Mouse (Mus musculus): Measurements from ENCODE around the gene Ptpra. TPM values are rescaled to one million over a fixed set of nuclear protein-coding genes. Genes with fewer than 3 reads are reported as not detected.

The Ptpra gene
- total RNA-seq, 2 experiments from 2014 or later = 15.5 to 20.6 TPM

DNA sequence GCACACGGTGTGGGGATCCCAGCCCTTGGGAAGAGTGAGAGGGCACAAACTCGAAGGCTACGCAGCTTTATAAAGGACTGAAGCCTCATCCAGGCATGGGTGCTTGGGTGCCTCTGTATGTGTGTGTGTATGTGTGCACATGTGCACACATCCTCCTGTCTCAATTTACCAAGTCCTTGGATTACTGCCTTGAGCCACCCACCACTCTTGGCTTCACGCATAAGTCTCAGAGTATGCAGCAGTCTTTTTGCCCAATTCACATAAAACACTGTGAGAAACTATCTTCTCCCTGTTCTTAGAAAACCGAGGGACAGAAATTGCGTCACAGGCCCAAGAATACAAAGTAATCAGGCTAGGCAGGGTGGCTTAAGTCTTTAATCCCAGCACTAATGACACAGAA is 135.9 kb downstream of the Ptpra start:
- no peak for DNase-seq
- intact Hi-C loops (cut with DNase I) = no loop called here

DNA sequence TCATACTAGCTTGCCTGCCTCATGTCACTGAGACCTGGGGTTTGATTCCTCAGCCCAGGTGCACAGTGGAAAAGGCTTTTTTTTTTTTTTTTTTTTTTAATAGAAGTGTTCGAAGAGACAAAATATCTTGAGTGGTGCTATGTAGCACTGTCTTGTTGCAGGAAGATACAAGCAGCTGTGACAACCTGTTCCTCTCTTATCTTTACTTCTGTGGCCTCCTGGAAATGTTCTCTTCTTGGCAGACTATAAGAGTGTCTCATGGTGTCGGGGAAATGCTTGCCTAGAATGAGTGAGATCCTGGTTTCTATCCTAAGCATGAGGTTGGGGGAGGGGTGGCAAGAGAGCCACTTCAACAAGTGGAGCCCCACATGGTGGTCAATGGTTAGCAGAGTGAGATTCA is 138.3 kb downstream of the Ptpra start:
- intact Hi-C loops (cut with DNase I) = no loop called here
- no peak for DNase-seq

DNA sequence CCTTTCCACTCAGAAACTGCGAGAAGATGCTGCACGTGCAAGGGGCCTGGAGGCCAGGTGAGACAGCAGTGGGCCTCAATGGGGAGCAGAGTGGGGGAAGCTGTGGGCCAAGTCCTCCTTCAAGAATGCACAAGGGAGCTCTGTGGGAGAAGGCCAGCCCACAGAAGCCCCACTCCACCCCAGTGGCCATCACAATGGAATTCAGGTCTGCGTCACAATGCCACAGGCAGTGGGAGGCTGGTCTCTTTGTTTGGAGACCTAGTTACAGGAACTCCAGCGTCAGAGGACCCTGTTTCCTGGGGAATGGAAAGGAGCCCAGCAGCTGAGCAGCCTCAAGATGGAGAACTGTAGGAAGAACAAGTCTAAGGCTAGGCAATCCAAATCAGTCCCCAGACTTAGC is 139.1 kb downstream of the Ptpra start:
- no peak for DNase-seq
- intact Hi-C loops (cut with DNase I) = no loop called here

DNA sequence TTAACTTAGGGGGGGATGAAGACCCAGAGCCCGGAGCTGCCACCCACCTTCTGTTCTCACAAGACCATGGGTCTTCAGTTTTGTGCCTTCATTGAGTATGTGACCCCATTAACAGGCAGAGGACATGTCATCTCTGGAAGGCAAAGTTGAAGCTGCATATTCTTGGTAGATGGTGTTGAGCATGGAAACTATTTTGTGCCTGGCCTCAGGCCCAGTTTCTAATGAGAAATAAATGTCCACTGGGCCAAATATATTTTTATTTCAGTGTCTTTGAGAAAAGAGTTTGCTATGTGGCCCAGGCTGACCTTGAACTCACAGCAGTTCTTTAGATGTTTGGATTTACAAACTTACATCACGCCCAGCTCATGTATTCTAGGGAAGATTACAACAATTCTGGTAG is 139.7 kb downstream of the Ptpra start:
- intact Hi-C loops (cut with DNase I) = no loop called here

DNA sequence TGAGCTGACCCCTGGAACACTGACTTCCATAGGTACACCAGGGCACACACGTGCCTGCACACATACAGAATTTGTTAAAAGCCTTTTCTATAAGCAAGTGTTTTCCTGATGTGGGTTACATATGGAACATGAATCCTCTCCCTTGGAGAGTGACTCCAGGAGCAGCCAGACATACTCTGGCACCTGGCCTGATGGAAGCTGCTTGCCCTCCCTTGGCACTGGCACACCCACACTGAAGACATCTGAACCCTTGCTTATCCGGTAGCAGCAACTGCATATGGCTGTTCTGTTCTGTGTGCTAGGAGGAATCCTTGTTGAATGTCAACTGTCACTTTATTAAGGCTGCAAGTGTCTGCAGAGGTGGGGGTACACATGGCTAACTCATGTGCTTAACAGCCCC is 140.9 kb downstream of the Ptpra start:
- DNase-seq = no peak
- intact Hi-C loops (cut with DNase I) = no loop called here

More for the DNA sequence above, 139.7 kb downstream of the Ptpra start:
- no peak for DNase-seq

DNA sequence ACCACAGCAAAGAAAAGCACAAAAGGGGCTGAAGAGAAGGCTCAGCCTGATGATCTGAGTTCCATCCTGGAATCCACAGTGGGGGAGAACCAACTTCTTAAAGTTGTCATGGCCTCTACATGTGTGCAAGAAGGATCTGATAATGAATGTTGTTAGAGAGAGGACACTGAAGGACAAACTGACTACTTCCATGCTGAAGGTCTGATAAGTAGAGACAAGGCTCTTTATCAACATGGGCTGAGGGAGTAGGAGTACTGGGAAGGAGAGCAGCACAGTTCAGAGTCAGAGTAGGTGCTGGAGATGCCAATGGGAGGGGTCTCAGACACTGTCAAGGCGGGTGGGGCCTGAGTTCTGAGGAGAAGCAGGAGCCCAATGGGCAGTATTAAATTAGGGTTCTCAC is 145.5 kb downstream of the Ptpra start:
- intact Hi-C loops (cut with DNase I) = loop anchor here (5.0 kb wide), 1 partner anchor 33 kb away; the partner anchor contains the start of gene Mrps26

DNA sequence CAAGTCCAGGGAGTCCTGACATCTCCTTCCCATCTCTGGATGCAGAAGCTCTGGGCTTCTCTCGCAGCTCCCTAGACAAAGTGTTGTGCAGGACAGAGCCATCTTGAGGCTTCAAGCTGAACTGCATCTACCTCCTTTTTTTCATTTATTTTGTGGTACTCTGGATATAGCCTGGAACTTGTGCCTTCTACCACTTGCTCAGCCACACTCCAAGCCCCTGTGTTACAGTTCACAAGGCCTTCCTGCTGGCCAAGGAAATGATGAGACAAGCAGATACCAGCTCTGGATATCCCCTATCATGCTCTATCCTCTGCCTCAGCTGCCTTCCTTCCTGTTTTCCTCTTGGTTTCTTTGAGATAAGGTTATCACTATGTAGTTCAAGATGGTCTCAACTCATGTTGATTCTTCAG is 147.5 kb downstream of the Ptpra start:
- no peak for DNase-seq

More for the DNA sequence above, 145.5 kb downstream of the Ptpra start:
- no peak for DNase-seq

DNA sequence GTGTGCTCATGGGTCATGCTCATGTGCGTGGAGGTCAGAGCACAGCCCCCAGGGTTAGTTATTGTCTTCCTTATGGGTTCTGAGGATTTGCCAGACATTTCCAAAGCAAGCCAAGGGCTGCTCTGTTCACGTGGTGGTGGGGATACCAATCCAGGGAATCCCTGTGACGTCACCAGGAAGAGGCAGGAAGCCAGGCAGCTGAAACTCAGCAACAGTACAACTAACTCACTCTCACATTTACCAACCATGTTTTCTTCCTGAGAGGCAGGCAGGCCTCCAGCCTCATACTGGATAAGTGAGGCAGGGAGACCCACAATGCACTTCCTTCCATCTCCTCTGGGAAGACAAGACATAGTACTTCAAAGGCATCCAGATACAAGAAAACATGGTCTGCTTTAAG is 148.3 kb downstream of the Ptpra start:
- DNase-seq = no peak
- intact Hi-C loops (cut with DNase I) = loop anchor here (5.0 kb wide), 1 partner anchor 36 kb away; the partner anchor contains the start of gene Mrps26

More for the DNA sequence above, 147.5 kb downstream of the Ptpra start:
- intact Hi-C loops (cut with DNase I) = loop anchor here (5.0 kb wide), 1 partner anchor 35 kb away; the partner anchor contains the start of gene Mrps26

DNA sequence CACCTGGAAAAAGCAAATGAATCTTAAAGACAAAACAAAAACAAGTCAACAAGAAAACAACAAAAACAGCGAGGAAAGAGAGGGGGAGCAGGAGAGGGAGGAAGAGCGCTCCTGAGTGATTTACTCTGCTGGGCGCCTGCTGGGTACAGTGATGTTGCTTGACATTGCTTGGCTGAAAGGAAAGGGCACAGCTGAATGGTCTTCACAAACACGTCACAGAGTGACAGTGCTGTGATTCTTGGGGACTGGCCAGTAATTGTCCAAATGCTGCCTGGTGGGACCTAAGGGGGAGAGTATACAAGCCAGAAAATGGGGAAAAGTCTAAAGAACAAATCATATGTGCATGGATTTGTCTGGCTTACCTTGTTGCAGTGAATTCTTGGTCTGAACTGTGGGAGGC is 152.1 kb downstream of the Ptpra start:
- intact Hi-C loops (cut with DNase I) = no loop called here
- no peak for DNase-seq

Small RNA genes within 50 kb of the gene (microRNA-seq; reads per million reads assigned to microRNA genes)
- 0 reads per million in 2 experiments for gene Gm23876

Other genes with a start within 250 kb of the Ptpra start
- 10 to 100 TPM; 24.8 to 32.5 TPM for gene Nop56, start 175.8 kb upstream of the Ptpra start, total RNA-seq (2021)
- gene Idh3b, start 165.7 kb upstream of the Ptpra start, total RNA-seq (2021) = 100 to 1,000 TPM; 448 to 491 TPM
- under 1 TPM; 0.15 to 0.27 TPM for gene Ebf4, start 155.1 kb upstream of the Ptpra start, total RNA-seq (2021)
- gene Cpxm1, start 52.7 kb upstream of the Ptpra start, total RNA-seq (2021) = 1 to 10 TPM; 2.1 to 3.1 TPM
- not detected for gene Gm28372, start 45.0 kb upstream of the Ptpra start, total RNA-seq (2021)
- not detected for gene 1700020A23Rik, start 45.0 kb upstream of the Ptpra start, total RNA-seq (2021)
- not detected for gene Tmem239, start 43.8 kb upstream of the Ptpra start, total RNA-seq (2021)
- gene Vps16, start 25.9 kb upstream of the Ptpra start, total RNA-seq (2021) = 10 to 100 TPM; 14.9 to 18.7 TPM
- gene Pced1a, start 25.6 kb upstream of the Ptpra start, total RNA-seq (2021) = 1 to 10 TPM; 2.8 to 4.0 TPM
- gene Mrps26, start 113.5 kb downstream of the Ptpra start, total RNA-seq (2021) = 10 to 100 TPM; 38.6 to 47.7 TPM
- gene Oxt, start 125.9 kb downstream of the Ptpra start, total RNA-seq (2021) = not detected
- not detected for gene Avp, start 132.3 kb downstream of the Ptpra start, total RNA-seq (2021)
- gene Fastkd5, start 179.7 kb downstream of the Ptpra start, total RNA-seq (2021) = 1 to 10 TPM; 4.9 to 5.2 TPM
- 1 to 10 TPM; 3.4 to 5.3 TPM for gene Ubox5, start 179.8 kb downstream of the Ptpra start, total RNA-seq (2021)
- gene Lzts3, start 192.5 kb downstream of the Ptpra start, total RNA-seq (2021) = 1 to 10 TPM; 1.9 to 2.4 TPM
- gene Ddrgk1, start 214.4 kb downstream of the Ptpra start, total RNA-seq (2021) = 10 to 100 TPM; 82.3 to 96.2 TPM
- gene Itpa, start 217.3 kb downstream of the Ptpra start, total RNA-seq (2021) = 10 to 100 TPM; 10.8 to 13.2 TPM
- under 1 TPM in 1 of 2 experiments, not detected in 1; 0.12 TPM for gene Slc4a11, start 247.2 kb downstream of the Ptpra start, total RNA-seq (2021)